Comparison of ENCODE assay signal across 14 mouse cellular contexts in the genomic region with DNA sequence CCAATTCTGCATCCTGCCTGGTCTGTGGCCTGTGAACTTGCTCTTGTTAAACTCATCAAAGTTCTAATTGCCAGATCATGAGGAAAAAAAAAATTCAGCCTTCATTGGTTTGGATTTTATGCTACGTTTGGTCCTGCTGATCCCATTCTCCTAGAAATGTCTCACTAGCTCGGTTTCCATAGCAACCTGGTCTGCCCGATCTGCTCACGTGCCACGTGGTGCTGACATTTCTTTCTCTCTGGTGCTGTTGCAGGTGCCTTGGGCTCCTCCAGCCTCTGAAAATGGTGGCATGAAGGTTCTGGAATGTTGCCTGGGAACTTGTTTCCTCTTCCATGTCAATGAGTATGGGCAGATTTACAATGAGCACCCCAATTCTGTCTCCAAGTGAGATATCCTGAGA. TPM values are rescaled to one million over a fixed set of nuclear protein-coding genes. Genes with fewer than 3 reads are reported as not detected.
DNase-seq lines count a peak whose midpoint lies in the region; ATAC-seq and TF ChIP-seq lines count a peak whose summit lies in the region.
"Had no signal": no experiment of that assay in that cellular context is flagged by ENCODE, and none has a peak within 500 bp of the region (broad histone marks: within the 10 kb centered on the region; RNA-seq: fewer than 3 reads in every experiment).

No protein-coding gene starts in this region.

- peak; percentile 57; the same call in 1 of the 2 replicates for ATAC-seq in frontal cortex, adult (ENCODE audit: low TSS enrichment)
- no peak for ATAC-seq in hindbrain, embryonic 11.5 days (ENCODE audit: low FRiP score)
- ATAC-seq in midbrain, postnatal 0 days (ENCODE audit: low FRiP score) = peak; percentile 54; the same call in 1 of the 2 replicates
- no peak for ATAC-seq in megakaryocyte, adult 5-6 weeks (ENCODE audit: poor library complexity, severe bottlenecking)
- ATAC-seq: intestine, embryonic 15.5 days had no signal

- no peak for TF ChIP-seq CTCF in midbrain, postnatal 0 days (IDR thresholded peaks at IDR 0.05)

- no peak overlapping the region for H3K9ac ChIP-seq in hindbrain, embryonic 11.5 days (ENCODE audit: low read depth, low read length)
- H3K9ac ChIP-seq in midbrain, postnatal 0 days (replicated peaks; ENCODE audit: low read length, poor library complexity, severe bottlenecking) = no peak overlapping the region
- H3K9ac ChIP-seq: intestine, embryonic 15.5 days; lung, embryonic 15.5 days; neural tube, embryonic 12.5 days; stomach, embryonic 15.5 days had no signal

- no peaks in the 10 kb centered on the region for H3K9me3 ChIP-seq in hindbrain, embryonic 11.5 days (ENCODE audit: control insufficient read depth, low read length)
- no peaks in the 10 kb centered on the region for H3K9me3 ChIP-seq in midbrain, postnatal 0 days (ENCODE audit: low read length)
- H3K9me3 ChIP-seq: intestine, embryonic 15.5 days; lung, embryonic 15.5 days; neural tube, embryonic 12.5 days; stomach, embryonic 15.5 days had no signal

- no peak overlapping the region for H3K4me3 ChIP-seq in hindbrain, embryonic 11.5 days (ENCODE audit: low read depth, low read length)
- no peak overlapping the region for H3K4me3 ChIP-seq in midbrain, postnatal 0 days (ENCODE audit: low read depth, low read length)
- H3K4me3 ChIP-seq: intestine, embryonic 15.5 days; left cerebral cortex, adult 2 months; lung, embryonic 15.5 days; neural tube, embryonic 12.5 days; stomach, embryonic 15.5 days had no signal

- H3K27ac ChIP-seq in hindbrain, embryonic 11.5 days (ENCODE audit: low read depth, low read length) = no peak overlapping the region
- H3K27ac ChIP-seq in midbrain, postnatal 0 days (ENCODE audit: low read depth, low read length) = peak overlapping the region; percentile 71
- H3K27ac ChIP-seq: intestine, embryonic 15.5 days; left cerebral cortex, adult 2 months; lung, embryonic 15.5 days; neural tube, embryonic 12.5 days; stomach, embryonic 15.5 days had no signal

- H3K27me3 ChIP-seq in hindbrain, embryonic 11.5 days (ENCODE audit: control insufficient read depth, insufficient read depth, low read length) = no peaks in the 10 kb centered on the region
- H3K27me3 ChIP-seq in midbrain, postnatal 0 days (ENCODE audit: insufficient read depth, low read length) = no peaks in the 10 kb centered on the region
- H3K27me3 ChIP-seq: intestine, embryonic 15.5 days; lung, embryonic 15.5 days; neural tube, embryonic 12.5 days; stomach, embryonic 15.5 days had no signal

- H3K36me3 ChIP-seq in hindbrain, embryonic 11.5 days (ENCODE audit: control insufficient read depth, insufficient read depth, low read length) = no peaks in the 10 kb centered on the region
- H3K36me3 ChIP-seq in midbrain, postnatal 0 days (ENCODE audit: insufficient read depth, low read length) = no peaks in the 10 kb centered on the region
- H3K36me3 ChIP-seq: intestine, embryonic 15.5 days; lung, embryonic 15.5 days; neural tube, embryonic 12.5 days; stomach, embryonic 15.5 days had no signal

- no peak for DNase-seq in frontal cortex, postnatal 25 days (ENCODE audit: low spot score in 2 of 2)
- peak; percentile 83 for DNase-seq in brain, adult 2 months (ENCODE audit: low read depth, low spot score)
- peak; percentile 56 for DNase-seq in hindbrain, embryonic 11.5 days (ENCODE audit: low spot score)
- peak; percentile 91 for DNase-seq in midbrain, postnatal 0 days (ENCODE audit: low spot score)
- no peak for DNase-seq in gastrocnemius, postnatal 25 days
- no peak for DNase-seq in urinary bladder, postnatal 36 days (ENCODE audit: low spot score in 2 of 2)
- DNase-seq: heart, adult 11 months had no signal

- peaks cover 9% of the 10 kb centered on the region for H3K4me1 ChIP-seq in hindbrain, embryonic 11.5 days (replicated peaks; ENCODE audit: control insufficient read depth, insufficient read depth, low read length)
- H3K4me1 ChIP-seq in midbrain, postnatal 0 days (ENCODE audit: insufficient read depth, low read length) = peaks cover 31% of the 10 kb centered on the region
- H3K4me1 ChIP-seq: intestine, embryonic 15.5 days; lung, embryonic 15.5 days; stomach, embryonic 15.5 days had no signal

- H3K4me2 ChIP-seq in hindbrain, embryonic 11.5 days (replicated peaks; ENCODE audit: low read depth, low read length) = no peak overlapping the region
- H3K4me2 ChIP-seq in midbrain, postnatal 0 days (ENCODE audit: low read depth, low read length, poor library complexity, severe bottlenecking) = no peak overlapping the region
- H3K4me2 ChIP-seq: intestine, embryonic 15.5 days; lung, embryonic 15.5 days; neural tube, embryonic 12.5 days; stomach, embryonic 15.5 days had no signal

- 25% methylated on average over 5 of the region's 5 CpGs for WGBS in hindbrain, embryonic 11.5 days
- WGBS in midbrain, postnatal 0 days = 14% methylated on average over 5 of the region's 5 CpGs

RNA-seq across cellular contexts. Expression of a gene that starts 39.4 kb away (rescaled TPM):
- 1,515 and 1,745 TPM in 2 replicates for polyA plus RNA-seq in hindbrain, embryonic 11.5 days (2014; fragmentation: Nextera tagmentation; extraction: Ambion mirVana)
- 7,900 and 8,478 TPM in 2 replicates for total RNA-seq in midbrain, postnatal 0 days (2014; rRNA removed)
- polyA plus RNA-seq in midbrain, postnatal 0 days (2015; fragmentation: Nextera tagmentation; extraction: Ambion mirVana) = 8,374 and 8,478 TPM in 2 replicates
- 10 to 100 TPM in 1 of 2 experiments, 1 to 10 TPM in 1; 1.3 to 49.1 TPM for total RNA-seq in gastrocnemius, postnatal 25 days (2021)
- not detected in 2 replicates for total RNA-seq in megakaryocyte, adult 5-6 weeks (2015)
- total RNA-seq in megakaryocyte, adult 5-6 weeks (2017) = not detected in 2 replicates

RNA-seq across cellular contexts. Expression of a gene that starts 50.6 kb away (rescaled TPM):
- polyA plus RNA-seq in hindbrain, embryonic 11.5 days (2014; fragmentation: Nextera tagmentation; extraction: Ambion mirVana) = 117 and 118 TPM in 2 replicates
- total RNA-seq in midbrain, postnatal 0 days (2014; rRNA removed) = 307 and 309 TPM in 2 replicates
- polyA plus RNA-seq in midbrain, postnatal 0 days (2015; fragmentation: Nextera tagmentation; extraction: Ambion mirVana) = 394 and 397 TPM in 2 replicates
- total RNA-seq in gastrocnemius, postnatal 25 days (2021) = 10 to 100 TPM; 19.2 to 20.7 TPM
- 10.2 and 13.5 TPM in 2 replicates for total RNA-seq in megakaryocyte, adult 5-6 weeks (2015)
- 7.8 and 19.2 TPM in 2 replicates for total RNA-seq in megakaryocyte, adult 5-6 weeks (2017)

Comparison
In these comparisons a context has a peak if more than half of its experiments do, and no peak if none do; other contexts are left out.
1. ATAC-seq: peak in frontal cortex, adult (single experiment) and midbrain, postnatal 0 days (single experiment); none in hindbrain, embryonic 11.5 days (single experiment) and megakaryocyte, adult 5-6 weeks (single experiment).
2. DNase-seq: peak in brain, adult 2 months (single experiment), hindbrain, embryonic 11.5 days (single experiment) and midbrain, postnatal 0 days (single experiment); none in frontal cortex, postnatal 25 days (0 of 2), gastrocnemius, postnatal 25 days (single experiment) and urinary bladder, postnatal 36 days (0 of 2).
3. RNA of a gene that starts 39.4 kb away (total RNA-seq): 7,900 to 8,478 TPM in midbrain, postnatal 0 days; 1.3 to 49.1 TPM in gastrocnemius, postnatal 25 days and not detected in megakaryocyte, adult 5-6 weeks; every median in the first group is over 100 times any median in the second.
4. RNA of a gene that starts 50.6 kb away (total RNA-seq): 307 to 309 TPM in midbrain, postnatal 0 days; 19.2 to 20.7 TPM in gastrocnemius, postnatal 25 days and 7.8 to 19.2 TPM in megakaryocyte, adult 5-6 weeks; every median in the first group is over 10 times any median in the second.